Mouse (Mus musculus) telencephalon, adult 2 months (tissue): ENCODE results near the gene Cd83.

Source experiments
- DNase-seq: peaks from one replicate; pipeline ENCODE4 v3.0.0-alpha.2; 2011; ENCODE audit warnings: low read depth, low spot score

Cd83 gene

DNA sequence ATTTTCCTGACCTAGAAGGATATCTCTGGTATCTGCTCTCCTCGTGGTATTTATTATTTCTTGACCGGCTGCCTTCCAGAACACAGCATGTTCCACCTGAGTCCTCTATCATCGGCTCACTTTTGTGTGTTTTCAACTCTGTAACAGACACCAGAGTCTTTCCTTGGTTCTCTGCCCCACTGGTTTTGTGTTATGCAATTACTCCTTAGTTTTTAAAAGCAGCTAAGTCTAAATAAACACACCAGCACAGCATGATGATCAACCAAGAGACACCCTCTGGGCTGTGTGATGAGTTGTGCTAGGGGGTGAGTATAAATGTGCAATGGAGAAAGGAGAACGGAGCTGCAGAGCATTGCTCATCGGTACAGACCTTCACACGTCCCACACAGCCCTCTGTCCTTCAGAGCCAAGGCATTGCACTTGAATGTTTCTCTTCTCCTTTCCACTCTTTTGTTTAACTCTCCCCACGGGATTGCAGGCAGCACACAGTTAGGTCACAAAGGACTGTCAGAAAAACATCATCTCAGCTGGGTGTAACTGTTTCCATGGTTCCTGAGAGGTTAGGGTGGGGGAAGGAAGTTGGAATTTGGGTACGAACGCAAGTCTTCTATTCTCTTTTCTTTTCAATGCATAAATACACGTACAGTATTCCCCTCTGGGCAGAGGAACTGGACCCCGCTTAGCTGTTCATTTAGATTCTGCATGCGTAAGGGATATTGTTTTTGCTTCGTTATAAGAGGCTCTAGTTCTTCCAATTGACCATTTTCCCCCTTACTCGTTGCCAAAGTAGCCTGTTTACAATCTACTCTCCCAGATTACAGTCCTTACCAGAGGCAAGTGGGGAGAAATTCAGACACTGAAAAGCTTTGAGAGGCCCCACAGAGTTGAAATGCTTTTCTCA is 22.0 kb downstream of the Cd83 start:
- peak; percentile 47 for DNase-seq

GRCm38 (mm10) chr13:43807272-43807675 is 22.7 kb downstream of the Cd83 start:
- no peak for DNase-seq

DNA sequence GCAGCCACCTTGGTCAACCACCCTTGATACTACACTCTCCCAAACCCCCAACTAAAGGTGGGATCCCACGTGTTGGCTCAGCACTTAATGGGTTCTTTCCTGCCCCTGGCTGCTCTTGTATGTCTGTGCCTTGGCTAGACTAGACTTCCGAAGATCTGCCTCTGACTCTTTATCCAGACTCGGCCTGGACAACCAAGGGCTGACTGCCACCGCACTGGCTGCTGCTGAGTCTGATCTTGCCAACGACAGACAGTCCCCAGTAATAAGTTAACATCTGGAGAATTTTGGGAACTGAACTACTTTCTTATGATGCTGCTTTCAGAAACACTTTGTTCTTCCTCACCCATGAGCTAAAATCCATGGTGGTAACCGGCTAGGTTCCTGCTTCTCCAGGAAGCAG is 26.0 kb downstream of the Cd83 start:
- no peak for DNase-seq

- DNase-seq = no peak
These were observed 27.3 kb downstream of the Cd83 start for GRCm38 (mm10) chr13:43811835-43812234.

GRCm38 (mm10) chr13:43813431-43813830 is 28.9 kb downstream of the Cd83 start:
- DNase-seq = no peak

GRCm38 (mm10) chr13:43817461-43817860 is 32.9 kb downstream of the Cd83 start:
- no peak for DNase-seq

DNA sequence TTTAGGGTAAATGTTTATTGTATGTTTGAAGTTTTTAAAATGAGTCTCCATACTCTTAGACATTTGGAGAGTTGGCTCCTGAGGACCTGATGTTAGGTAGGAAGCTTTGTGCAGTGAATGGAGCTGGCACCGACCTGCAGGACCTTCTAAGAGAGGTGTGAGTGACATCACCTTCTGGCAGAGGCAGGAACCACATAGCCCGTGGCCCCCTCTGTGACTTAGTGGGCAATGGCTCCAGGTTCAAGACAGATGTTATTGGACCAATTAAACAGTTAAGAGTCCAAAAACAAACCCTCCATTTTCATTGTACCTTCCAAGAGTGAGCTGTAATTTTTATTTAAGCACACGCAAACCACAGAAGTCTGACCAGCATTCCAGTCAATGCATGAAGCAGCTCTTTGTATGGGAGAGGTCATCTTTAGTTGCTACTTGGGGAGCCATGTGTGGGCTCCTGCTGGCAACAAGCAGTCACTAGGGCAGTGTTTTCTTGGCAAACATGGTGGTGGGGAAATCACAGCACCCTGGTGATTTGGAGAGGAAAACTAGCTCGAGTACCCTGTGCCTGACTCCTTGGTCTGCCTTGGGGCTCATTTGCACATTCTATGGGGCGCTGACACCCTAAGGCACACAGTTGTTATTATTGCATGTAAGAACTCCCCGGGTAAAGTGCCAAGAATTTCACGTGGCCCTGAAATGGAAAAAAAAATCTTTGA is 33.9 kb downstream of the Cd83 start:
- DNase-seq = no peak

- DNase-seq = no peak
These were observed 34.4 kb downstream of the Cd83 start for GRCm38 (mm10) chr13:43819020-43819310.

DNA sequence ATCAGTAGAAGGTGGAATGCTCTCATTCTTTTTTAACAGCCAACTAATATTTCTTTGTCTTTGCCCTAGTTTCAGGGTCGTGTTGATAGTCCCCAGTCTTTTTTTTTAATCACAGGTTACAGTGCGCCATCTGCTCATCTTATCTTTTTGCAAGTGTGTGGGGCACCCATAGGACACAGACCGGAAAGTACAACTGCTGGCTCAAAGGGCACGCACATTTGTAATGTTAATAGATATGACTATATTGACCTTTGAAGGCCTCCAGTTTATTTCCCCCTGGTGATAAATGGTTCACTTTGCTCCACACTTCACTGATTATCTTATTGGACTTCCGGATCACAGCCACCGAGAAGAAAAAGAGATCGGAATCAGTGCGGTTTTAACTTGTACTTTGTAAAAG is 35.5 kb downstream of the Cd83 start:
- DNase-seq = no peak

DNA sequence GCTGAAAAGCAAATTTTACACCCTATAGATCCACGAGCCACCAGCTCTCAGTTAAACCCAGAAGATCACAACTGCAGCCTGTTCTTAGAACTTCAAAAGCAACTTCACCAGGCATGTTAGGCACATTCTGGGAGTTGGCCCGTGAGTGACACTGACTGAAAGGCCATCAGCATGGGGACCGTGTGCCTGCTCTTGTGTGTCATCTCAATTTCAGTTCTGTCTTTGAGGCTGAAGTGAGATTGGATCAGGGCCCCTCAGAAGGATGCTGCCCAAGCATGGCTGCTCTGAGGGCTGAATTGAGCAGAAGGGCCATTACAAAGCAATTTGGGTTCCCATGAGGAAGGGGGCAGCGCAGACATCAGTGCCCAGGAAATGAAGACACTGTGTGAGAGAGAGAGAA is 37.7 kb downstream of the Cd83 start:
- DNase-seq = no peak

DNA sequence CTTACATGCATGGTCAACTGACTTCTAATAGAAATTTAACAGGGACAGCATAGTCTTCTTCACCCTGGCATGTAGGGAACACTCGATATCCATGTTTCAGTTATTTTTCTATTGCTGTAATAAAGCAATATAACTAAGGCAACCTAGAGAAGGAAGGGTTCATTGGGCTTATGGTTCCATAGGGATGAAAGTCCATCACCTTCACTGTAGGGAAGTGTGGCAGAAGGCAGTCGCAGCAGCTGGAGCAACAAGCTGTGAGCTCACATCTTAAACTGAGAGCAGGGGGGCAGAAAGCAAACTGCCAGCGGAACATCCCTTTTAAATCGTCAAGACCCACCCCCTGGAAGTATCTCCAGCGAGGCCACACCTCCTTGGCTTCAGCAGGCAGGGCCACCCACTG is 44.1 kb downstream of the Cd83 start:
- DNase-seq = no peak

- DNase-seq = no peak
These were observed 46.5 kb downstream of the Cd83 start for GRCm38 (mm10) chr13:43830892-43831673.

DNA sequence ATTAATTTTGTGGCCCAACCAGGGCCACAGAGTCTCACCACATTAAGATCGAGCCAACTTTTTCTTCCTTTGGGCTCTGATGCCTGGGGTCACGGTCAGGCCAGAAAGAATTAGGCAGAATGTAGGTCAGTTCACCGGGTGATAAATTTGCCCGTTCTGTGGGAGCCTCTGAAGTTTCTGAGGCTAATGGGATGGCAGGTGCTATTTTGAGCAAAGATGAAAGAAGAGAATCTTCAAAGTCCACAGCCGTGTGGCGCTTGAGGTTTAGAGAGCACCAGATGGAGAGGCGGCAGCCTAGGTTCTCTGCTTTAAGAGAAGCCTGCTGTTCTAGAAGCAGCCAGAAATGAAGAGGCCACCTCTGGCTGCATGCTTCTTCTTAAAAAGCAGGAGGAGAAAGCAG is 48.2 kb downstream of the Cd83 start:
- DNase-seq = peak; percentile 19

- DNase-seq = no peak
These were observed 51.8 kb downstream of the Cd83 start for GRCm38 (mm10) chr13:43836376-43836775.

DNA sequence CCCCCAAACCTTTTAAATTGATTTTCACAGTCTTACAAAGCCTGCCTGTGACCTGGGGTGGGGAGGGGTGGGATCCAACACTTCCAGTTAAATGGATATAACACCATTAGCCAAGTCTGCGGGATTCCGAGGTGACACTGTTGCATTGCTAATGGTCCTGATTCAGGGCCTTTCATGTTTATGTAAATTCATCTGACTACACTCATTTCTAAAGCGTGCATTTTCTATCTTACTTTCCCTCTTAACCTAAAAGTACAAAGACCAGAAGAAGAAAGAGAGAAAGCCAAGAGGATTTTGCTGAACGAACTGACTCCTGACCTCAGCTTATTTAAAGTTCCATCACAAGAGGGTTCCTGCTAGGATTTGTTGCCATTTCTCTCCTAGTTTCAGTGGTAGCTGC is 53.2 kb downstream of the Cd83 start:
- no peak for DNase-seq

GRCm38 (mm10) chr13:43845151-43845550 is 60.6 kb downstream of the Cd83 start:
- DNase-seq = peak; percentile 42

DNA sequence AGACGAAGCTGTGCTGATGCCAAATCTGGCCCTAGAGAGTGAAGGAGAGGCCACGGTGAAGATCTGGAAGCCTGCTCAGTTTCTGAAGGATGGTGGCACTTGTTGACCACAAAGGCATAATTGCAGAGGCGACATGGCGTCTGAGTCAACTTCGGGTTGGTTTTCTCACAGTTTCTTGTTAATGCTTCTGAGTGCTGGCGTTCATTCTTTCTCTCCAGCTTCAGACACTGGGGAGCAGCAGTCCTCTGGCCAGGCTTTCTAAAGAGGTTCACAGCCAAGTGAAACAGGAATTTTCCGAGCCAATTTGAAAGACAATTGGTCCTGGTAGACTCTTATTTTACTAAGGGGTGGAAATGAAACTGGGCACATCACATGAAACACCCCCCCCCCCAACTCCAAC is 62.6 kb downstream of the Cd83 start:
- no peak for DNase-seq

DNA sequence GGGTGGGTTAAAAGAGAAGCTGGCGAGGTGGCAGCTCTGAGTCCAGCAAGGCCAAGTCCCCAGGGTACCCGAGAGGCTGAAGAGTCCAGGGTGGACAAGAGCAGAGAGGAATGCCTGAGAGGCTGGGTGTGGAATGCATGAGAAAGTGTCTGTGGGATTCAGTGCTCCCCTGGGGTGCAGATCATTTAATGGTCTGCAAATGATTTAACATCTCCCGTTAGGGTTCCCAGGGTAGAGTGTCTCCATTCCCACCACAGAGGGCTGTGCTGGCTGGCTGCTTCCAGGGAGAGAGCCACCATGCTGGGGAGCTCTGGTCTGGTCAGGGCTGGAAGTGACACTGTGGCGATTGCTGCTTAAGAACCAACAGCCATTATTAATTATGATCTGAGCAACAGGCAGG is 65.2 kb downstream of the Cd83 start:
- DNase-seq = no peak

GRCm38 (mm10) chr13:43851108-43851507 is 66.5 kb downstream of the Cd83 start:
- no peak for DNase-seq
